Mouse (Mus musculus): ENCODE data around the gene Drd5. TPM values are rescaled to one million over a fixed set of nuclear protein-coding genes. Genes with fewer than 3 reads are reported as not detected.

The Drd5 gene
- polyA plus RNA-seq, 1 experiment from 2014 or later = not detected

DNA sequence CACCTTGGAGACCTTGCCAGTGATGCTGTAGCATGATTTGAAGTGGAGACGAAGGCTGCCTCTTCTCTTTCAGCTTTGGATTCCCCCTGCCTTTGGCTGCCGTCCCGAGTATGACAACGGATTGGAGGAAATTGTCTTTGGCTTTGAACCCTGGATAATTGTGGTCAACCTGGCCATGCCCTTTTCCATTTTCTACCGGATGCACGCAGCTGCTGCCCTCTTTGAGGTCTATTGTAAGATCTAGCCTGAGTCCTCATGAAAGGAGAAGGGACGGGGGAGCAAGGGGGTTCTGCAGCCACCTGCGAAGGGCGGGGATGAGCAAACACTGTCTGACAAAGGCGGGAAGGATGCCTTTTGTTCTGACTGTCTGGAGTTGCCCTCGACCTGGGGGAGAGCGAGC, 16.5 kb upstream of the Drd5 start:
- Histone ChIP-seq H3K27ac (replicated peaks) (no peak overlapping the region), H3K9me3 (no peaks in the 10 kb centered on the region), H3K4me1 (no peaks in the 10 kb centered on the region), H3K4me2 (no peak overlapping the region), H3K36me3 (no peaks in the 10 kb centered on the region), H3K9ac (no peak overlapping the region), H3K27me3 (replicated peaks) (peaks cover 6% of the 10 kb centered on the region), H3K4me3 (no peak overlapping the region)
- 59% methylated on average over 12 of the region's 12 CpGs for WGBS
- no peak for ATAC-seq (ENCODE audit: extremely low read depth, insufficient number of reproducible peaks, low FRiP score, low TSS enrichment)

DNA sequence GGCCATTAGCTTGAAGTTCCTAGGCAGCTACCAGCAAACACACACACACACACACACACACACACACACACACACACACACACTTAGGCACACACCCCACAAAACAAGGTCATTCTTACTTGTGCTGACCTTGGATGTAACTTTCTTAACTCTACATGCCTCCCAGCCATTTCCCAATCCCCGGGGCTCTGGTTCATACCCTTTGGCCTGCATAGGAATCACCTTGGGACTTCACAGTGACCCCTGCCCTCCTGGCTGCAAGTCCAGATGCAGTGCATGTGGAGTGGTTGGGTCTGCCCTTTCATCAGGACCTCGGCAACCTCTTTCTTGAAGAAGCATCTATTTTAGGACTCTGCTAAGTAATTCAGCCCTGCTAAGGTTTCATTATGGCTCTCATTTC, 13.9 kb upstream of the Drd5 start:
- WGBS = 60% methylated on average over 2 of the region's 2 CpGs
- H3K4me3 ChIP-seq = no peak overlapping the region

DNA sequence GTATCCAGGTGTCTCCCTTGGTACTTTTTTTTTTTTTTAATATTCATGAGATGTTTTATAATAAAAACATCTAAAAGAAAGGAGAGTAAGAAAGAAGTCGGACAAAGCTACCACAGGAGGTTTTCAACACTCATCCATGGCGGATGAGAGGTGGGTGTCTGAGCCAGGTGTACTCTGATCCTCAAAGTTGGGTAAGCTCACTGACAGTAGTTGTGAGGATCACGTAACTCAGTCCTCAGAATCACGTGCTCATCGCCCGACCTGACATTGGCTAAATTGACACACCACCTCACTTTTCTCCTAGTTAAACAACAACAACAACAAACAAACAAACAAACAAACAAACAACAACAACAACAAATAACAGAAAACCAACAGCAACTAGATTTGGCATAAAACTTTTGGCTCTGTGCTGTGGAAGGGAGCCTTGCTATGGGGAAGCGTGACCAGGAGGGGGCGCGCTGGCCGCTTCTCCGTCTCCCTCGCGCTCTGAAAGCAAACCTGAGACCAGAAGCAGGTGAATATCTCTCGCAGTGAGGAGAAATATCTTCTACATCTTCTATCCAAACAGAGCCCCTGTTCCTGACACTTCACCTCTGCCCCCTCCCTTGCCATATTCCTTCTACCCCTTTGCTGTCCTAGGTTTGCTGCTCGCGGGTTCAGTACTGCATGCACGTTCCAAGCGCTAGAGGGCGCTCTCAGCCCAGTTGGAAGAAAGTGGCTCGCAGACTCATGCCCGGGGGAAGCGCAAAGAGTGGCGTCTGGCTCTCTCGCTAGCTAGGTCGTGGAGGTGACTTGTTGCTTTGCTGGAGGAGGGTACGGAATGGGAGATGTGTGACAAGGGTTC, 11.7 kb upstream of the Drd5 start:
- peak overlapping the region; percentile 41 for H3K4me3 ChIP-seq
- WGBS = 10% methylated on average over 26 of the region's 26 CpGs
- H3K36me3 ChIP-seq = no peaks in the 10 kb centered on the region
- peak overlapping the region; percentile 51; the same call in 1 of the 2 replicates for H3K9ac ChIP-seq
- H3K27ac ChIP-seq (replicated peaks) = no peak overlapping the region
- H3K4me2 ChIP-seq = peak overlapping the region; percentile 65
- no peak for ATAC-seq (ENCODE audit: extremely low read depth, insufficient number of reproducible peaks, low FRiP score, low TSS enrichment)
- H3K4me1 ChIP-seq = no peaks in the 10 kb centered on the region
- H3K27me3 ChIP-seq (replicated peaks) = peaks cover 21% of the 10 kb centered on the region
- no peaks in the 10 kb centered on the region for H3K9me3 ChIP-seq

More for the DNA sequence above, 13.9 kb upstream of the Drd5 start:
- H3K36me3 ChIP-seq = no peaks in the 10 kb centered on the region
- no peak for ATAC-seq (ENCODE audit: extremely low read depth, insufficient number of reproducible peaks, low FRiP score, low TSS enrichment)
- H3K27me3 ChIP-seq (replicated peaks) = peaks cover 21% of the 10 kb centered on the region
- H3K4me2 ChIP-seq = no peak overlapping the region
- no peaks in the 10 kb centered on the region for H3K4me1 ChIP-seq
- H3K27ac ChIP-seq (replicated peaks) = no peak overlapping the region
- no peak overlapping the region for H3K9ac ChIP-seq
- H3K9me3 ChIP-seq = no peaks in the 10 kb centered on the region

DNA sequence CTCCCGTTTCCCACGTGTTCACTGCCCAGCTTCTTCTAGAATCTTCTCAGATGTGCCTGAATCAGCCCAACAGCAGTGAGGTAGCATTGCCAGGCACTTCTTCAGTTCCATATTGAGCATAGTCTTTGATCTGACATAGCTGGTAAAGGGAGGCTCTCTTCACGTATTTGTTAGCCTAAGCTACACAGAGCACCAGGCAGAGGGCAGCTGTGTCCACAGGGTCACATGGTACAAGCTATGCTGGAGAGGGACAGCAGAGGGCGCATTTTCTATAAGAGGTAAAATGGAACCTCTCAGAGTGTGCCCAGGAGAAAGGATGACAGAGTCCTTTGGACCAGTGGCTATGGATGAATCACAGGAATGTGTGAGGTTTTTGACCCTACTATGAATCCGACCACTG, 10.3 kb upstream of the Drd5 start:
- Histone ChIP-seq H3K36me3 (no peaks in the 10 kb centered on the region), H3K27ac (replicated peaks) (no peak overlapping the region), H3K9ac (no peak overlapping the region), H3K4me1 (no peaks in the 10 kb centered on the region), H3K4me2 (no peak overlapping the region), H3K9me3 (no peaks in the 10 kb centered on the region), H3K27me3 (replicated peaks) (peaks cover 21% of the 10 kb centered on the region), H3K4me3 (no peak overlapping the region)
- 47% methylated on average over 5 of the region's 5 CpGs for WGBS
- ATAC-seq (ENCODE audit: extremely low read depth, insufficient number of reproducible peaks, low FRiP score, low TSS enrichment) = no peak

DNA sequence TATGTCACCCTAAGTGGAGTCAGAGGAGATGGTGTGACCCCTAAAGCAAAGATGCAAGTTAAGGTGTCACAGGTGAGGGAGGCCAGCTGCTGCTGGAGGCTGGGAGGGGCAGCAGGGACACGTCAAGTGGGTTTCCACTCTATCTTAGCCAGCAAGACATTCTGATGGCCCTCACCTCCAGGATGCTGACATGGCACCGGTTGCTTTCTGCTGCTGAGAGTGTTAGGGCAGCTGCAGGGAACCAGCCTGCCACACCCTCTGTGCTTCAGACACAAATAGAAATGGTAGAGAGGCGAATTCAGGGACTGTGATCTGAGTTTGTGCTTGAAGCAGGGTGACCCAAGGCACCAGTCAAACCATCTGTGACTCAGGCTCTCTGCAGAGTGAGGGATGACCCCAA, 9.4 kb upstream of the Drd5 start:
- Histone ChIP-seq H3K9me3 (no peaks in the 10 kb centered on the region), H3K27ac (replicated peaks) (no peak overlapping the region), H3K27me3 (replicated peaks) (peaks cover 30% of the 10 kb centered on the region), H3K9ac (no peak overlapping the region), H3K36me3 (no peaks in the 10 kb centered on the region), H3K4me2 (no peak overlapping the region), H3K4me1 (no peaks in the 10 kb centered on the region), H3K4me3 (no peak overlapping the region)
- 51% methylated on average over 3 of the region's 3 CpGs for WGBS
- ATAC-seq (ENCODE audit: extremely low read depth, insufficient number of reproducible peaks, low FRiP score, low TSS enrichment) = no peak

DNA sequence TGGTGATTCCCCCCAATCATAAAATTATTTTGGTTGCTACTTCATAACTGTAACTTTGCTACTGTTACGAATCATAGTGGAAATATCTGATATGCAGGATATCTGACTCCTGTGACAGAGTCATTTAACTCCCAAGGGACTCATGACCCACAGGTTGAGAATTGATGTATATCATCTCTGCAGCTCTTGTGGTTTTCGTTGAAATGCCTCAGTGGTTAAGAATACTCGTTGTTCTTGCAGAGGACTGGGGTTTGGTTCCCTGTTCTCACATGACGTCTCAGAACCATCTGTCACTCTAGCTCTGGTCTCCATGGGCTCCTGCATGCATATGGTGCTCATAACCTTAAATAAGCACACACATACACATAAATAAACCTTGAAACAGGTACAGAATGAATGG, 14.2 kb downstream of the Drd5 start:
- Histone ChIP-seq H3K9ac (no peak overlapping the region), H3K9me3 (no peaks in the 10 kb centered on the region), H3K4me3 (no peak overlapping the region), H3K36me3 (no peaks in the 10 kb centered on the region), H3K4me1 (no peaks in the 10 kb centered on the region), H3K4me2 (no peak overlapping the region), H3K27me3 (replicated peaks) (peaks cover 3% of the 10 kb centered on the region; the same call in 1 of the 2 replicates), H3K27ac (replicated peaks) (no peak overlapping the region)
- WGBS = 65% methylated on average over 4 of the region's 4 CpGs
- no peak for ATAC-seq (ENCODE audit: extremely low read depth, insufficient number of reproducible peaks, low FRiP score, low TSS enrichment)

DNA sequence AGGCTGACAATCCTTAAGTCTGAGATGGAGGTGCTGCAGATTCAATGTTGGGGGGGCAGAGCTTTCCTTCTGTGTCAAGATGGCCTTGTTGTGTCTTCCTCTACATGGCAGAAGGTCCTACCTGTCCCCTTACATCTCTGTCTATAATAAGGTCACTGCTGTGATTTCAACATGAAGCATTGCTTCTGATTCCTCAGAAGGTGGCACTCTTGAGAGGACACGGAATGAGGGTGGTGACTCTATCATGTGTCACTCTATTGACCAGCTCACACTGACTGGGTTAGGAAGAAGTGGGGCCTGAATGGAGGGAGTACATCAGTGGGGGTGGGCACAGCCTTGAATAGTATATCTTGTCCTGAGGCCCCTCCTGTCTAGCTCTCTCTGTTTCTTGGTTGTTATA, 15.4 kb downstream of the Drd5 start:
- Histone ChIP-seq H3K27me3 (replicated peaks) (peaks cover 3% of the 10 kb centered on the region; the same call in 1 of the 2 replicates), H3K4me2 (no peak overlapping the region), H3K36me3 (no peaks in the 10 kb centered on the region), H3K9ac (no peak overlapping the region), H3K4me3 (no peak overlapping the region), H3K9me3 (no peaks in the 10 kb centered on the region), H3K4me1 (no peaks in the 10 kb centered on the region), H3K27ac (replicated peaks) (no peak overlapping the region)
- 31% methylated on average over 1 of the region's 1 CpGs for WGBS
- no peak for ATAC-seq (ENCODE audit: extremely low read depth, insufficient number of reproducible peaks, low FRiP score, low TSS enrichment)

DNA sequence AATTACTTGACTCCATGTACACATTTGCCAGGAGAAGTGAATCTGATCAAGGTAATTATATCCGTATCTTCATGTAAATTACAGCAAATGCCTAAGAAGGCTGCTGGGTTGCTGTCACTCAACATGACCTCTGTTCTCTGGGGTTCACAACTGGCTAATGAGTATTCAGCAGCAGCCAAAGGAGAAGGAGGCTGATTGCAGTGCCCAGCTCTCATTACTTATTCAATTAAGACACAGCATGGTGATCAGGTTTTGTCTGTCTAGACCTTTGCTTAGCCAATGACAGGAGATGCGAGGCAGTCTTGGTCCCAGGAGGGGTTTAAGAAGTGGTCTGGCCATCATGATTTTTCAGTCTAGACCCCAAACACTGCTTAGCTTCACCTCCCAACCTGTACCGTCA, 23.9 kb downstream of the Drd5 start:
- H3K27ac ChIP-seq (replicated peaks) = no peak overlapping the region
- H3K9me3 ChIP-seq = no peaks in the 10 kb centered on the region
- H3K9ac ChIP-seq = no peak overlapping the region
- peaks cover 26% of the 10 kb centered on the region for H3K27me3 ChIP-seq (replicated peaks)
- ATAC-seq (ENCODE audit: extremely low read depth, insufficient number of reproducible peaks, low FRiP score, low TSS enrichment) = no peak
- WGBS = 62% methylated on average over 3 of the region's 3 CpGs
- H3K4me1 ChIP-seq = no peaks in the 10 kb centered on the region
- H3K36me3 ChIP-seq = no peaks in the 10 kb centered on the region
- H3K4me2 ChIP-seq = no peak overlapping the region
- H3K4me3 ChIP-seq = no peak overlapping the region

DNA sequence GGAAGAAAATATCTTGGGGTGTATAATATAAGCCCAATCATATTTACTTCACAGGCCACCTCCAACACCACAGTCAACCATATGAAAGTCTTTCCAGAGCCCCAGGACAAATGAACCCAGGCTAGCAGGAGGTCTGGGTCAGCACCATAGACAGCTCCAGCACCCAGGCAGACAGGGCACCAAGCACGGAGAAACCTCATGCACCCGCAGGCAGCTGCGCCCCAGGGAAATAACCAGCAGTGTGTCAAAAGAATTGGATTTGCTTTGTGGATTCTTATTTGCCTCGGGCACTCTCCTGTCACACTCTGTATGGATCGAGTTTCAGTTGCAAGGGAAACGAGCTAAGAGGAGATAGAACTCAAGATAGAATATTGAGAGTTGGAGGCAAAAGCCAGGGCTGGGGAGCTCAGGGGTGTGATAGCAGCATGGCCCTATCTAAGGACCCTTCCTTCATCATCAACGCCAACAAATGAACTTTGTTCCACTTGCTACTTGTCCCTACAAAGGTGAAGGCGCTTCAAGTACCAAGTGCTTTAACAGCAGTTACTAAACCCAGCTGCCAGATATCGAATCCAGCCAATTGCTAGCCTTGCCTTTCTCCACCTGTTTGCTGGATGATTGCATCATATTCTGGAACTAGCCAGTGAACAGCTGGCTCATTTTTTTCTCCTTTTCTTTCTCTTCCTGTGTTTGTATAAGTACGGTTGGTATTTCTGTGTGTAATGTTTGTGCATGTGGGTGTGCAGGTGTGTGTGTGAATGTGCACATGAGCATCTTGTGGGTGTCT, 27.7 kb downstream of the Drd5 start:
- peaks cover 45% of the 10 kb centered on the region for H3K27me3 ChIP-seq (replicated peaks)
- WGBS = 30% methylated on average over 10 of the region's 10 CpGs
- no peaks in the 10 kb centered on the region for H3K4me1 ChIP-seq
- H3K9ac ChIP-seq = no peak overlapping the region
- ATAC-seq (ENCODE audit: extremely low read depth, insufficient number of reproducible peaks, low FRiP score, low TSS enrichment) = no peak
- no peak overlapping the region for H3K4me3 ChIP-seq
- no peak overlapping the region for H3K27ac ChIP-seq (replicated peaks)
- no peaks in the 10 kb centered on the region for H3K9me3 ChIP-seq
- no peaks in the 10 kb centered on the region for H3K36me3 ChIP-seq
- H3K4me2 ChIP-seq = no peak overlapping the region

DNA sequence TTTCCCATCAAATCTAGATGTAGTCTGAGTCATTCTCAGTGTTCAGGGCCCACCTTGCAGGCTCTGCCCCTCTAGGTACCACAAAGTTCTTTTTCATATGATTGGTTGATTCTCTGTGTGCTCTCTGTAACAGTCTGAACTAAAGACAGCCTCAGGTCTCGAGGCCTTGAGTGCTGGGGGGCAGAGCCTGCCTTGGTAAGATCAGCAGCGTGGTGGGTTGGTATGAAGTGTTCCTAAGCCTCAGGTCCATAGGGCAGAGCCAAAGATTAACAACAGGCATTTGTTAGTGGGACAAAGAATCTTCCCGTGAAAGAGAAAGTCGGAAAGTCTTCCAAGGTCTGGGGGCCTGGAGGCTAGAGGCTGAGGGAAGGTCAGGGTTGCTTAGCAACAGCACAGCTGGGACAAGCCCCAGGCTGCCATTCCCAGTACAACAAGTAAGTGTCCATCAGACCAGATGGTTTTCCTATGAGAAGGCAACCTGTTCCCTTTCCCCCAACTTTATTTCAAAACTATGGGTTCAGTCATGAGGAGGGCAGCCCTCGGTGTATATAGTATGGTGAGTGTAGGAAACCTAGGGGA, 31.3 kb downstream of the Drd5 start:
- no peaks in the 10 kb centered on the region for H3K4me1 ChIP-seq
- no peak overlapping the region for H3K4me3 ChIP-seq
- no peak overlapping the region for H3K9ac ChIP-seq
- H3K36me3 ChIP-seq = no peaks in the 10 kb centered on the region
- peaks cover 40% of the 10 kb centered on the region for H3K27me3 ChIP-seq (replicated peaks)
- no peaks in the 10 kb centered on the region for H3K9me3 ChIP-seq
- no peak overlapping the region for H3K4me2 ChIP-seq
- WGBS = 57% methylated on average over 5 of the region's 5 CpGs
- H3K27ac ChIP-seq (replicated peaks) = no peak overlapping the region
- no peak for ATAC-seq (ENCODE audit: extremely low read depth, insufficient number of reproducible peaks, low FRiP score, low TSS enrichment)

DNA sequence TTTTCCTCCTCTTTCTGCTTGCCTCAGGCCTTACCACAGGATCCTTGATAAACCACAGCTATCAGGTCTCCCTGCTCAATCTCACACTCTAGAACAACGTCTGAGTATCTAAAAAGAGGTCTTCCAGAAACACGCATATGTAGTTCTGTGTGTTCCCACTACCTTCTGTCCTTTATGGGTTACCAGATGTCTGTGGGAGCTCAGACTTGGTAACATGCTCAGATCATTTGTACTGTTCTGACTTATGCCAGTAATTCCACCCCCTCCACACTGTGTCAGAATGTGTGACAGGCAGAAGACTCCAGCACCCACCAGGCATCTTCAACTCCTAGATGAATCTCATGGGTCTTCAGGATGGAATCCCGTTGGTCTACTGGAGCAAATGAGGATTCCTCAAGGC, 37.8 kb downstream of the Drd5 start:
- no peak for ATAC-seq (ENCODE audit: extremely low read depth, insufficient number of reproducible peaks, low FRiP score, low TSS enrichment)
- no peaks in the 10 kb centered on the region for H3K4me1 ChIP-seq
- WGBS = 69% methylated on average over 3 of the region's 3 CpGs
- H3K4me2 ChIP-seq = no peak overlapping the region
- H3K9me3 ChIP-seq = no peaks in the 10 kb centered on the region
- H3K4me3 ChIP-seq = no peak overlapping the region
- H3K27me3 ChIP-seq (replicated peaks) = peaks cover 5% of the 10 kb centered on the region; the same call in 1 of the 2 replicates
- no peak overlapping the region for H3K27ac ChIP-seq (replicated peaks)
- H3K36me3 ChIP-seq = no peaks in the 10 kb centered on the region
- no peak overlapping the region for H3K9ac ChIP-seq

Data from heart, embryonic 13.5 days (tissue).